Mouse (Mus musculus): ENCODE measurements around the gene Nab2.

GRCm38 (mm10) chr10:127621191-127622056, 46.9 kb downstream of the Nab2 start:
- TF ChIP-seq CTCF (conservative IDR thresholded peaks at IDR 0.05; ENCODE audit: low read length) (no peak), POU5F1 (IDR thresholded peaks at IDR 0.05; ENCODE audit: borderline replicate concordance, low read length) (no peak), NANOG (IDR thresholded peaks at IDR 0.05; ENCODE audit: borderline replicate concordance, low read length) (no peak)
